Mouse (Mus musculus) liver, embryonic 14.5 days (tissue): ENCODE results near the gene Spaca6. TPM values are rescaled to one million over a fixed set of nuclear protein-coding genes. Genes with fewer than 3 reads are reported as not detected.

Experiments used
- ATAC-seq: fragments of 200-750 bp; cut with Nextera tagmentation; 2 replicates; pipeline ENCODE4 v1.8.0; 2017; ENCODE audit warnings: moderate number of reproducible peaks, mild to moderate bottlenecking, moderate library complexity; ENCODE audit not compliant: insufficient read depth
- DNase-seq, 3 experiments: peaks; one replicate each; pipeline ENCODE4 v3.0.0-alpha.2; 2012 to 2013; ENCODE audit warnings: low read depth in 3 of 3, low spot score in 3 of 3
- H3K27ac ChIP-seq: fragments of 300-500 bp; sonication (generic); 2 replicates; pipeline ENCODE4 v1.5.1; 2014; ENCODE audit warnings: moderate library complexity, mild to moderate bottlenecking, control low read depth, inconsistent platforms
- H3K27me3 ChIP-seq: fragments of 300-500 bp; sonication (generic); 2 replicates; pipeline ENCODE4 v1.6.1; 2014; ENCODE audit warnings: mild to moderate bottlenecking, low read length, moderate library complexity; ENCODE audit not compliant: control insufficient read depth, insufficient read depth
- H3K36me3 ChIP-seq: fragments of 300-500 bp; sonication (generic); replicated peaks from 2 replicates; pipeline ENCODE4 v1.6.1; 2014; ENCODE audit warnings: low read depth; ENCODE audit not compliant: control insufficient read depth, insufficient read depth
- H3K4me1 ChIP-seq, 2 experiments: fragments of 200-500 bp in 1 of 2; fragments of 300-500 bp in 1 of 2; sonication (generic) in 1 of 2; replicated peaks; 2 replicates each; pipeline ENCODE4 v1.6.1; 2012 to 2014; ENCODE audit warnings: antibody characterized with exemption in 1 of 2, inconsistent platforms in 1 of 2, low read length in 1 of 2; ENCODE audit not compliant: control insufficient read depth in 2 of 2, insufficient read depth in 2 of 2
- H3K4me2 ChIP-seq: fragments of 300-500 bp; sonication (generic); 2 replicates; pipeline ENCODE4 v1.6.1; 2014; ENCODE audit warnings: low read depth, mild to moderate bottlenecking, control low read depth, moderate library complexity
- H3K4me3 ChIP-seq, 2 experiments: fragments of 200-500 bp in 1 of 2; fragments of 300-500 bp in 1 of 2; sonication (generic) in 1 of 2; 2 replicates each; pipeline ENCODE4 v1.5.1; 2012 to 2014; ENCODE audit warnings: low read depth in 2 of 2, low read length in 2 of 2, mild to moderate bottlenecking in 2 of 2, control low read depth in 1 of 2, inconsistent platforms in 1 of 2, moderate library complexity in 1 of 2; ENCODE audit not compliant: insufficient read depth in 1 of 2
- H3K9ac ChIP-seq: fragments of 300-500 bp; sonication (generic); replicated peaks from 2 replicates; pipeline ENCODE4 v1.6.1; 2014; ENCODE audit warnings: mild to moderate bottlenecking, control low read depth, moderate library complexity
- H3K9me3 ChIP-seq: fragments of 300-500 bp; sonication (generic); 2 replicates; pipeline ENCODE4 v1.6.1; 2016; ENCODE audit warnings: low read length, mixed read lengths; ENCODE audit not compliant: control insufficient read depth
- CTCF ChIP-seq: IDR thresholded peaks from 2 replicates; pipeline ENCODE4 v1.5.1; 2016; ENCODE audit warnings: antibody characterized with exemption, low read depth, control low read depth
- EP300 ChIP-seq: IDR thresholded peaks from 2 replicates; pipeline ENCODE4 v1.6.1; 2016; ENCODE audit warnings: antibody characterized with exemption, low read depth
- WGBS: fragments of 180-500 bp; shearing (Covaris S2); extraction: QIAGEN DNeasy Blood & Tissue Kit; methylation state at CpG from one replicate; pipeline ENCODE4 v1.1.7; 2014; ENCODE audit not compliant: insufficient replicate concordance; 5-methylcytosine and 5-hydroxymethylcytosine counted together
- polyA plus RNA-seq, 2 experiments: library from polyadenylated mRNA; depleted of rRNA in 1 of 2; stranded (reverse) in 1 of 2; unstranded in 1 of 2; fragments of >200 nt; fragmentation: Nextera tagmentation in 1 of 2; extraction: Ambion mirVana in 1 of 2; gene quantifications; 2 replicates each; pipeline versions ENCODE4 v1.2.1 to v1.2.3; 2012 to 2014

The Spaca6 gene
- polyA plus RNA-seq, 2 experiments = 2.1 to 7.0 TPM

DNA sequence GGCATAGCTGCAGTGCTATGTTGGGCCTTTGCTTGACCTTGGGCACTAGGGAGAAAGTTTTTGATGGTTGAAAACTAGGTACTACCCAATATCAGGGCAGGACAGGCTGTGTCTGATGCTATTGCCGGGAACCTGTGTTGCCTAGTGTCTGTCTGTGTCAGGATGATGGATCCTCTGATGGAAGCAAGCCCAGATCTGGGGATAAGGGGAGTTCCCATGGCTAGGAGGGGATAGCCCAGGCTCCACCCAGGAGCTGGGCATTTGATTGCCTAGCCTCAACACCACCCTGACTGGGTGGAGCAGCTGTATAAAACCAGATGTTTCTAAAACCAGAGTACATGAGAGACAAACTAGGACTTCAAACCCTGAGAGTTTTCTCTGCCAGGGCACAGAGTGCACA lies 29.7 kb downstream of the Spaca6 start:
- ATAC-seq = no peak
- no peak overlapping the region for H3K9ac ChIP-seq

DNA sequence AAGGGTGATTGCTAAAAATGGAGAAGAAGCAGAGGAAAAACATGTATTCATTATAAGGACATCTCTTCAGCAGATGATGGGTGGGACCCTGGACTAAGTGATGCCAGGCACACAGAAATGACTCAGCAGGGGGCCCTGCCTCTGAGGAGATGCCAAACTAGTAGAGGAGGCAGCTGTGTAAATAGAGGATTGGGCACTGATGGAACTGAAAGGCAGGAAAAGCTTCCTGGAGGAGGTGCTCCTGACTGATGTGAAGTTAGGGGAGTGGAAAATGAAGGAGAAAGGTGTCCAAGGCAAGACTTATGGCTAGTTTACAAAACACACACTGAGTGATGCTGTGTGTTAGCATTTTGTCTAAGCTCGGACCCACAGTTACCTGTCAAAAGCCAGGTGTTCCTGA lies 30.5 kb downstream of the Spaca6 start:
- ATAC-seq (no peak), DNase-seq (no peak)
- Histone ChIP-seq H3K27me3 (no peaks in the 10 kb centered on the region), H3K9ac (no peak overlapping the region), H3K9me3 (no peaks in the 10 kb centered on the region), H3K4me1 (no peaks in the 10 kb centered on the region), H3K36me3 (no peaks in the 10 kb centered on the region), H3K4me2 (no peak overlapping the region), H3K27ac (no peak overlapping the region), H3K4me3 (no peak overlapping the region)
- WGBS = 50% methylated on average over 1 of the region's 1 CpGs
- no peak for TF ChIP-seq CTCF
- TF ChIP-seq EP300 = no peak

More for the DNA sequence above, 29.7 kb downstream of the Spaca6 start:
- WGBS = 67% methylated on average over 1 of the region's 1 CpGs
- Histone ChIP-seq H3K9me3 (no peaks in the 10 kb centered on the region), H3K4me3 (no peak overlapping the region), H3K27me3 (no peaks in the 10 kb centered on the region), H3K4me1 (no peaks in the 10 kb centered on the region), H3K36me3 (no peaks in the 10 kb centered on the region), H3K4me2 (no peak overlapping the region), H3K27ac (no peak overlapping the region)
- TF ChIP-seq CTCF (no peak), EP300 (no peak)
- no peak for DNase-seq

- DNase-seq (no peak), ATAC-seq (no peak)
- no peaks in the 10 kb centered on the region for H3K36me3 ChIP-seq
- no peak overlapping the region for H3K4me3 ChIP-seq
- no peak for TF ChIP-seq EP300
- no peak for TF ChIP-seq CTCF
- H3K9me3 ChIP-seq = no peaks in the 10 kb centered on the region
- H3K4me2 ChIP-seq = no peak overlapping the region
- H3K27ac ChIP-seq = no peak overlapping the region
- H3K4me1 ChIP-seq = no peaks in the 10 kb centered on the region; a peak in 1 of 4 replicates
- no peaks in the 10 kb centered on the region for H3K27me3 ChIP-seq
- no peak overlapping the region for H3K9ac ChIP-seq
- WGBS = 52% methylated on average over 3 of the region's 3 CpGs
Measured at GRCm38 (mm10) chr17:17860110-17860509, 33.2 kb downstream of the Spaca6 start.

GRCm38 (mm10) chr17:17862360-17862759 lies 35.4 kb downstream of the Spaca6 start:
- 33% methylated on average over 1 of the region's 1 CpGs for WGBS
- H3K36me3 ChIP-seq = no peaks in the 10 kb centered on the region
- ATAC-seq (no peak), DNase-seq (no peak)
- no peak overlapping the region for H3K9ac ChIP-seq
- no peak overlapping the region for H3K4me2 ChIP-seq
- H3K4me3 ChIP-seq = no peak overlapping the region
- TF ChIP-seq CTCF = no peak
- no peak for TF ChIP-seq EP300
- peaks cover 0 to 5% of the 10 kb centered on the region in 2 experiments; a peak in 3 of 4 replicates for H3K4me1 ChIP-seq
- no peak overlapping the region for H3K27ac ChIP-seq
- H3K27me3 ChIP-seq = no peaks in the 10 kb centered on the region
- H3K9me3 ChIP-seq = no peaks in the 10 kb centered on the region

- Histone ChIP-seq H3K4me3 (no peak overlapping the region), H3K27ac (no peak overlapping the region), H3K36me3 (no peaks in the 10 kb centered on the region), H3K4me1 (peaks cover 0 to 5% of the 10 kb centered on the region in 2 experiments; a peak in 3 of 4 replicates), H3K9ac (no peak overlapping the region), H3K9me3 (no peaks in the 10 kb centered on the region), H3K4me2 (no peak overlapping the region), H3K27me3 (no peaks in the 10 kb centered on the region)
- TF ChIP-seq EP300 (no peak), CTCF (no peak)
- no peak for ATAC-seq
- WGBS = 27% methylated on average over 2 of the region's 2 CpGs
- no peak for DNase-seq
Measured at GRCm38 (mm10) chr17:17865168-17865567, 38.2 kb downstream of the Spaca6 start.
